Mouse (Mus musculus): ENCODE measurements around the gene Ticam1. TPM values are rescaled to one million over a fixed set of nuclear protein-coding genes. Genes with fewer than 3 reads are reported as not detected.
A peak's percentile ranks its signal among the peaks of the same experiment; 100 is the strongest.

Ticam1 gene
- polyA plus RNA-seq, 1 experiment from 2014 or later, result 1.3 TPM

DNA sequence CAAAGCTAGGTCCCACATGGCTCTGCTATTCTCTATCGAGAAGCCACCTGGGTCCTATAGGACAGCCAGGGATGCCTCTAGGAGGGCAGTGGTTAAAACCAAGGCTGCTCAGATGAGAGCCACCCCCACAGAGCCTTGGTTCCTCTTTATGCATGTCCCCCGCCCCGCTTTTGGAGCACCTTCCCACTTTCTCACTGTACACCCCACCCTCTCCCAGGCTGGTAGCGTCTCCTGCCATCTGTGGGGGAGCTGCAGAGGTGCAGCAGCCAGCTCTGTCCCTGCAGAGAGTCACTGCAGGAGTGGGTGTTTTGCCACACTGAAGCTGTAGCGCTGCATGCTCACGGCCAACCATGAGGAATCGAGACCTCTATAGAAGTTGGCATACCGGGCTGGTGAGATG, 6.7 kb upstream of the Ticam1 start:
- H3K9me3 ChIP-seq (replicated peaks; ENCODE audit: control insufficient read depth, low read length, poor library complexity, severe bottlenecking), result no peaks in the 10 kb centered on the region

DNA sequence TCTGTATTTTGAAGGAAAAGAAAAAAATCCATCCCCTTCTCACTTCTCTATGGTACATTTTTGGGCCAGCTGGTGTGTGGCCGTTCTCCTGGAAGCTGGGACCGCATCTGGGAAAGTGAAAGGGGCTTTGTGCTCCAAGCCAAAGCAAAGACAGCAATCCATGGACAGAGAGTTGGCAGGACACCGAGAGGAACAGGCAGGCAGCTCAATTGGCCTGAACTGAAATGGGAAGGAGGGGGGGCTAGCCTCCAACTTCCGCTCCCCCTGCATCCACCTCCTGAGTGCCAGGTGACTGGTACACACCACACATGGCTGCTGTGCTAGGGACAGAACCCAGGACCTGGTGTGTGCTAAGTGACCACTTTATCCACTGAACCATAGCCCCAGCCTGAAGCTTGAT, 6.2 kb upstream of the Ticam1 start:
- Histone ChIP-seq H3K4me3 (ENCODE audit: low read depth, low read length) (no peak overlapping the region), H3K9ac (ENCODE audit: low read depth, low read length) (no peak overlapping the region), H3K4me1 (ENCODE audit: control insufficient read depth, insufficient read depth, low read length) (no peaks in the 10 kb centered on the region), H3K9me3 (replicated peaks; ENCODE audit: control insufficient read depth, low read length, poor library complexity, severe bottlenecking) (no peaks in the 10 kb centered on the region), H3K4me2 (ENCODE audit: low read length) (no peak overlapping the region), H3K27ac (ENCODE audit: low read length) (no peak overlapping the region), H3K27me3 (ENCODE audit: control insufficient read depth, insufficient read depth, low read depth, low read length) (no peaks in the 10 kb centered on the region), H3K36me3 (ENCODE audit: control insufficient read depth, insufficient read depth, low read length) (no peaks in the 10 kb centered on the region)
- no peak for ATAC-seq
- 84% methylated on average over 4 of the region's 4 CpGs for whole genome bisulfite sequencing

More for the DNA sequence above, 6.7 kb upstream of the Ticam1 start:
- 97% methylated on average over 8 of the region's 8 CpGs for WGBS
- no peaks in the 10 kb centered on the region for H3K36me3 ChIP-seq (ENCODE audit: control insufficient read depth, insufficient read depth, low read length)
- no peak overlapping the region for H3K27ac ChIP-seq (ENCODE audit: low read length)
- H3K9ac ChIP-seq (ENCODE audit: low read depth, low read length), result no peak overlapping the region
- H3K4me2 ChIP-seq (ENCODE audit: low read length), result no peak overlapping the region
- no peaks in the 10 kb centered on the region for H3K4me1 ChIP-seq (ENCODE audit: control insufficient read depth, insufficient read depth, low read length)
- no peak for ATAC-seq
- no peaks in the 10 kb centered on the region for H3K27me3 ChIP-seq (ENCODE audit: control insufficient read depth, insufficient read depth, low read depth, low read length)
- no peak overlapping the region for H3K4me3 ChIP-seq (ENCODE audit: low read depth, low read length)

DNA sequence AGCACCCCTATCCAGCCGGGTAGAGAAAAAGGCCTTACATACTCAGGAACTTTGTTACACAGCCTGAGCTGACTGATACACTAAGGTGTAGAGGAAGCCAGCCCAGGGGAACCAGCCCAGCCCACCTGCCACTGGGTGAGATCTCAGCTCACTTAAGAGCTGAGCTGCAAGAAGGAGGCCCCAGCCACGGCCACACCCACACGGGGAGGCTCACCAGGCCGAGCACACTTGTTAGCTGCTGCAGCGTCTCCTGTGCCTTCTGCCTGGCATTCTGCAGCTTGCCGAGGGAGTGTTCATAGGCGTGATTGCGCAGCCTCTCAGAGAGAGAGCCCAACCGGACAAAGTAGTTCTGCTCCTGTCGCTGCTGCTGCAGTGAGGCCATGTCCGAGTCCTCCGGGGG, 4.6 kb upstream of the Ticam1 start:
- no peak overlapping the region for H3K4me2 ChIP-seq (ENCODE audit: low read length)
- no peak for ATAC-seq
- peaks cover 7% of the 10 kb centered on the region for H3K4me1 ChIP-seq (ENCODE audit: control insufficient read depth, insufficient read depth, low read length)
- H3K27ac ChIP-seq (ENCODE audit: low read length), result no peak overlapping the region
- 94% methylated on average over 12 of the region's 12 CpGs for WGBS
- H3K9me3 ChIP-seq (replicated peaks; ENCODE audit: control insufficient read depth, low read length, poor library complexity, severe bottlenecking), result no peaks in the 10 kb centered on the region
- H3K36me3 ChIP-seq (ENCODE audit: control insufficient read depth, insufficient read depth, low read length), result no peaks in the 10 kb centered on the region
- H3K27me3 ChIP-seq (ENCODE audit: control insufficient read depth, insufficient read depth, low read depth, low read length), result no peaks in the 10 kb centered on the region
- no peak overlapping the region for H3K4me3 ChIP-seq (ENCODE audit: low read depth, low read length)
- no peak overlapping the region for H3K9ac ChIP-seq (ENCODE audit: low read depth, low read length)

DNA sequence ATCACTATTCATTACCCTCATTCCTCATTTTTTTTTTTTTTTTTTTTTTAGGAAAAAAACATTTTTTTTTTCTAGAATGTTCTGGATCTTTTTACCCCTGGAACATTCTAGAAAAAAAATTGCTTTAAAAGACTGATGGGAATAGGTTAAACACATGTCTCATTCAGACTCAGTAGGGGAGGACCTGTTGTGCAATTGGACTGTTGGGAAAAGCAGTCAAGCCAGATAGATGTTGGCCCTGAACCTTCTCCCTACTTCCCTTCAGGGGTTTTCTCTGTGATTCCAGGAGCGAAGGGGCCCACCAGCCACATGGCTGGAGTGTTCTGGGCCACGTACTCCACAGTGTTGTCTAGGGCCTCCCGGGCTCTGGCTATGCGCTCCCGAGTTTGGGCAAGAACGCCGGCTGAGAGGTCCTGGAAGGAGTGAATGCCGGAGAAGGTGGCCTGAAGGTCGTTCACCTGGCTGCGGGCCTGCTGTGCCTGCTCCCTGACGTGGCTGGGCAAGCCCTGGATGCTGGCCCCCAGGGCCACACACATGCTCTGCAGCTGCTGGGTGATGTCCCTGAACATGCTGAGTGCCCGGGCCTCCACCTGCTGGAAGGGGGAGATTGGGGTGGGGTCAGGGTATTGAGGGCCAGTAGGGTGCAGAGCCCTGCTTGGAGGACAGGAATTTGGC, 3.0 kb upstream of the Ticam1 start:
- ATAC-seq, result no peak
- WGBS, result 91% methylated on average over 12 of the region's 12 CpGs
- Histone ChIP-seq H3K4me2 (ENCODE audit: low read length) (no peak overlapping the region), H3K9me3 (replicated peaks; ENCODE audit: control insufficient read depth, low read length, poor library complexity, severe bottlenecking) (no peaks in the 10 kb centered on the region), H3K27me3 (ENCODE audit: control insufficient read depth, insufficient read depth, low read depth, low read length) (no peaks in the 10 kb centered on the region), H3K36me3 (ENCODE audit: control insufficient read depth, insufficient read depth, low read length) (no peaks in the 10 kb centered on the region), H3K4me3 (ENCODE audit: low read depth, low read length) (no peak overlapping the region), H3K27ac (ENCODE audit: low read length) (no peak overlapping the region), H3K4me1 (ENCODE audit: control insufficient read depth, insufficient read depth, low read length) (peaks cover 9% of the 10 kb centered on the region), H3K9ac (ENCODE audit: low read depth, low read length) (no peak overlapping the region)

DNA sequence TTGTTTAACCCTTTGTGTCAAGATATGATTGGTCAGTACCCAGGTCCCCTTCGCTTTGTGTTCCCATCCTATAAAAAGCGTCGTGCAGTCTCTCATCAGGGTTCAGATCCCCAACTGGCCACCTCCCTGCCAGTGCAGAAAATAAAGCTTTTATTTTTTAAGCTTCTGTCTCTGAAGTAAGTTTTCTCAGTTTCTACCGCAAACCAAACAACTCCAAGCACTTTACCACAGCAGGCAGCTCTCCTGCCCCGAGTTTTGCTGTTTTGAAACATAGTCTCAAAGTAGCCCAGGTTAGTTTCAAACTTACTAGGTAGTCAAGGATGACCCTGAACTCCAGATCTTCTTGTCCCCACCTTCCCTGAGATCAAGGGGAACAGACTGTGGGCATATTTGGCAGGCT, 1.8 kb upstream of the Ticam1 start:
- Histone ChIP-seq H3K4me1 (ENCODE audit: control insufficient read depth, insufficient read depth, low read length) (peaks cover 9% of the 10 kb centered on the region), H3K27ac (ENCODE audit: low read length) (no peak overlapping the region), H3K9ac (ENCODE audit: low read depth, low read length) (no peak overlapping the region), H3K4me2 (ENCODE audit: low read length) (no peak overlapping the region), H3K9me3 (replicated peaks; ENCODE audit: control insufficient read depth, low read length, poor library complexity, severe bottlenecking) (no peaks in the 10 kb centered on the region), H3K4me3 (ENCODE audit: low read depth, low read length) (no peak overlapping the region), H3K36me3 (ENCODE audit: control insufficient read depth, insufficient read depth, low read length) (no peaks in the 10 kb centered on the region), H3K27me3 (ENCODE audit: control insufficient read depth, insufficient read depth, low read depth, low read length) (no peaks in the 10 kb centered on the region)
- WGBS, result 92% methylated on average over 5 of the region's 5 CpGs
- ATAC-seq, result no peak

DNA sequence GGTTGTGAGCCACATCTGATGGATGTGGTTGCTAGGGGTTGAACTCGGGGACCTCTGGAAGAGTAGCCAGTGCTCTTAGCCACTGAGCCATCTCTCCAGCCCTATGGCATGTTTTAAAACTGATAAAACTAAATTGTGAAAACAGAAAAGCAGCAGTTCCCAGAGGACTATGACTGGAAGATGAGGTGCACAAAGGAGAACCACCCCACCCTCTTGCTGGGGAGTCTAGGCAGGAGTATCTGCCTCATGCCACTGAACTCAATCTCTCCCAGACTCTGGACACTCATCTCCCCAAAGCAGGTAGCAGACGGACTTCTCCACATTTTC, 944 bp upstream of the Ticam1 start:
- H3K4me3 ChIP-seq (ENCODE audit: low read depth, low read length), result no peak overlapping the region
- no peak for ATAC-seq
- H3K36me3 ChIP-seq (ENCODE audit: control insufficient read depth, insufficient read depth, low read length), result no peaks in the 10 kb centered on the region
- H3K9me3 ChIP-seq (replicated peaks; ENCODE audit: control insufficient read depth, low read length, poor library complexity, severe bottlenecking), result no peaks in the 10 kb centered on the region
- no peak overlapping the region for H3K9ac ChIP-seq (ENCODE audit: low read depth, low read length)
- H3K27ac ChIP-seq (ENCODE audit: low read length), result no peak overlapping the region
- H3K27me3 ChIP-seq (ENCODE audit: control insufficient read depth, insufficient read depth, low read depth, low read length), result no peaks in the 10 kb centered on the region
- WGBS, result 45% methylated on average over 2 of the region's 2 CpGs
- no peak overlapping the region for H3K4me2 ChIP-seq (ENCODE audit: low read length)
- H3K4me1 ChIP-seq (ENCODE audit: control insufficient read depth, insufficient read depth, low read length), result peaks cover 9% of the 10 kb centered on the region

DNA sequence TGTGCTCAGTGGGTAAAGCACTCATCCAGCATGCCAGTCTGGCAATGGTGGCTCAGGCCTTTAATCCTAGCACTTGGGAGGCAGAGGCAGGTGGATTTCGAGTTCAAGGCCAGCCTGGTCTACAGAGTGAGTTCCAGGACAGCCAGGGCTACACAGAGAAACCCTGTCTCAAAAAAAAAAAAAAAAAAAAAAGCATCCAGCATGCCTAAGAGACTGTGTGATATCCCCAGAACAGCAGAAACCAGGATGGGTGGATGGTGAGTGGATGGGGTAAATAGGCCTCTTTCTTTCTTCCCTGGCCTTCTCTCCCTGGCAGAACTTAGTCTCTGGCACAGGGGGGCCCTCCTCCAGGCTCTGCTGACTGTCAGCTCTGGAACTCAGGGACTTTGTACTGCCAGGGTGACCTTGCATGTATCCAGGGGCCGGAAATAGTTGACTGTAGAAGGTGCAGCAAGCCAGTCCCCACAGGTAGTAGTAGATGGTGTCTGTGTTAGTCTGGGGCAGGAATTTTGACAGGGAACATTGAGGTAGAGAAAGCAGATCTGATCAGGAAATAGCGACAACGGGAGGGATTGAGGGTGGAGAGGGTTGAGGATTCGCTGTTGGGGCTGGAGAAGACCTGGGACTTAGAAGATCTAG, 625 bp downstream of the Ticam1 start:
- WGBS, result 34% methylated on average over 5 of the region's 5 CpGs
- H3K27me3 ChIP-seq (ENCODE audit: control insufficient read depth, insufficient read depth, low read depth, low read length), result no peaks in the 10 kb centered on the region
- no peaks in the 10 kb centered on the region for H3K9me3 ChIP-seq (replicated peaks; ENCODE audit: control insufficient read depth, low read length, poor library complexity, severe bottlenecking)
- H3K36me3 ChIP-seq (ENCODE audit: control insufficient read depth, insufficient read depth, low read length), result no peaks in the 10 kb centered on the region
- peak; percentile 2; the same call in 1 of the 2 replicates for ATAC-seq
- peak overlapping the region; percentile 45 for H3K4me3 ChIP-seq (ENCODE audit: low read depth, low read length)
- peak overlapping the region; percentile 88 for H3K4me2 ChIP-seq (ENCODE audit: low read length)
- no peak overlapping the region; the same call in 1 of the 2 replicates for H3K27ac ChIP-seq (ENCODE audit: low read length)
- peaks cover 9% of the 10 kb centered on the region for H3K4me1 ChIP-seq (ENCODE audit: control insufficient read depth, insufficient read depth, low read length)
- peak overlapping the region; percentile 68 for H3K9ac ChIP-seq (ENCODE audit: low read depth, low read length)

GRCm38 (mm10) chr17:56273986-56274385, 2.6 kb downstream of the Ticam1 start:
- H3K36me3 ChIP-seq (ENCODE audit: control insufficient read depth, insufficient read depth, low read length), result no peaks in the 10 kb centered on the region
- H3K4me1 ChIP-seq (ENCODE audit: control insufficient read depth, insufficient read depth, low read length), result peaks cover 13% of the 10 kb centered on the region
- no peak overlapping the region for H3K27ac ChIP-seq (ENCODE audit: low read length)
- H3K9ac ChIP-seq (ENCODE audit: low read depth, low read length), result no peak overlapping the region
- H3K4me2 ChIP-seq (ENCODE audit: low read length), result no peak overlapping the region
- H3K4me3 ChIP-seq (ENCODE audit: low read depth, low read length), result no peak overlapping the region
- ATAC-seq, result no peak
- WGBS, result 89% methylated on average over 5 of the region's 5 CpGs
- no peaks in the 10 kb centered on the region for H3K27me3 ChIP-seq (ENCODE audit: control insufficient read depth, insufficient read depth, low read depth, low read length)
- no peaks in the 10 kb centered on the region for H3K9me3 ChIP-seq (replicated peaks; ENCODE audit: control insufficient read depth, low read length, poor library complexity, severe bottlenecking)

GRCm38 (mm10) chr17:56273482-56273881, 3.1 kb downstream of the Ticam1 start:
- no peaks in the 10 kb centered on the region for H3K36me3 ChIP-seq (ENCODE audit: control insufficient read depth, insufficient read depth, low read length)
- H3K4me2 ChIP-seq (ENCODE audit: low read length), result no peak overlapping the region
- H3K4me1 ChIP-seq (ENCODE audit: control insufficient read depth, insufficient read depth, low read length), result peaks cover 13% of the 10 kb centered on the region
- no peaks in the 10 kb centered on the region for H3K27me3 ChIP-seq (ENCODE audit: control insufficient read depth, insufficient read depth, low read depth, low read length)
- WGBS, result 88% methylated on average over 7 of the region's 7 CpGs
- no peak overlapping the region for H3K9ac ChIP-seq (ENCODE audit: low read depth, low read length)
- H3K4me3 ChIP-seq (ENCODE audit: low read depth, low read length), result no peak overlapping the region
- ATAC-seq, result no peak
- H3K9me3 ChIP-seq (replicated peaks; ENCODE audit: control insufficient read depth, low read length, poor library complexity, severe bottlenecking), result no peaks in the 10 kb centered on the region
- H3K27ac ChIP-seq (ENCODE audit: low read length), result no peak overlapping the region

Measured in midbrain, embryonic 16.5 days (tissue).